Mouse (Mus musculus) stomach, postnatal 0 days (tissue): ENCODE data around the gene Natd1. TPM values are rescaled to one million over a fixed set of nuclear protein-coding genes. Genes with fewer than 3 reads are reported as not detected.
"Not testable (repeated sequence)": the region's sequence is repeated elsewhere in the genome, so short reads cannot be mapped to it uniquely, and the experiment has no call there.

Experiments used
- ATAC-seq: fragments of 200-750 bp; cut with Nextera tagmentation; 2 replicates; pipeline ENCODE4 v1.8.0; 2017; ENCODE audit not compliant: low FRiP score, low TSS enrichment
- DNase-seq: peaks from one replicate; pipeline ENCODE4 v3.0.0-alpha.2; 2016; ENCODE audit warnings: low spot score
- H3K27ac ChIP-seq: fragments of 300-500 bp; sonication (generic); replicated peaks from 2 replicates; pipeline ENCODE4 v1.5.1; 2014; ENCODE audit warnings: mild to moderate bottlenecking, control low read depth
- H3K27me3 ChIP-seq: fragments of 300-500 bp; sonication (generic); 2 replicates; pipeline ENCODE4 v1.6.1; 2014; ENCODE audit warnings: low read length; ENCODE audit not compliant: control insufficient read depth, insufficient read depth
- H3K36me3 ChIP-seq: fragments of 300-500 bp; sonication (generic); 2 replicates; pipeline ENCODE4 v1.6.1; 2014; ENCODE audit warnings: low read length, mixed read lengths; ENCODE audit not compliant: control insufficient read depth, insufficient read depth
- H3K4me1 ChIP-seq: fragments of 300-500 bp; sonication (generic); replicated peaks from 2 replicates; pipeline ENCODE4 v1.6.1; 2014; ENCODE audit warnings: antibody characterized with exemption; ENCODE audit not compliant: control insufficient read depth, insufficient read depth
- H3K4me2 ChIP-seq: fragments of 300-500 bp; sonication (generic); replicated peaks from 2 replicates; pipeline ENCODE4 v1.6.1; 2014; ENCODE audit warnings: low read depth, mild to moderate bottlenecking, control low read depth, moderate library complexity
- H3K4me3 ChIP-seq: fragments of 300-500 bp; sonication (generic); 2 replicates; pipeline ENCODE4 v1.5.1; 2014; ENCODE audit warnings: low read depth, low read length, control low read depth
- H3K9ac ChIP-seq: fragments of 300-500 bp; sonication (generic); 2 replicates; pipeline ENCODE4 v1.6.1; 2014; ENCODE audit warnings: mild to moderate bottlenecking, low read length, control low read depth, mixed read lengths
- H3K9me3 ChIP-seq: fragments of 300-500 bp; sonication (generic); 2 replicates; pipeline ENCODE4 v1.6.1; 2016; ENCODE audit warnings: low read length; ENCODE audit not compliant: control insufficient read depth
- CTCF ChIP-seq: IDR thresholded peaks from 2 replicates; pipeline ENCODE4 v1.5.1; 2016; ENCODE audit warnings: antibody characterized with exemption, low read depth, mild to moderate bottlenecking, moderate library complexity
- EP300 ChIP-seq: optimal IDR thresholded peaks from 2 replicates; pipeline ENCODE3; 2016; ENCODE audit warnings: antibody characterized with exemption
- WGBS: fragments of 180-500 bp; shearing (Covaris S2); extraction: QIAGEN DNeasy Blood & Tissue Kit; methylation state at CpG from one replicate; pipeline ENCODE4 v1.1.7; 2014; 5-methylcytosine and 5-hydroxymethylcytosine counted together
- polyA plus RNA-seq: library from polyadenylated mRNA; unstranded; fragments of >200 nt; fragmentation: Nextera tagmentation; extraction: Ambion mirVana; gene quantifications from 2 replicates; pipeline ENCODE4 v1.2.1, GENCODE M21; 2015

The Natd1 gene
- polyA plus RNA-seq, 1 experiment from 2014 or later, result 6.7 TPM

- no peaks in the 10 kb centered on the region for H3K9me3 ChIP-seq
- no peaks in the 10 kb centered on the region for H3K36me3 ChIP-seq
- H3K4me2 ChIP-seq, result no peak overlapping the region
- H3K4me3 ChIP-seq, result no peak overlapping the region
- no peak for TF ChIP-seq EP300
- no peak for TF ChIP-seq CTCF
- H3K4me1 ChIP-seq, result no peaks in the 10 kb centered on the region
- DNase-seq (no peak), ATAC-seq (no peak)
- WGBS, result 58% methylated on average over 3 of the region's 3 CpGs
- no peak overlapping the region for H3K9ac ChIP-seq
- H3K27ac ChIP-seq, result no peak overlapping the region
- H3K27me3 ChIP-seq, result no peaks in the 10 kb centered on the region
Measured at GRCm38 (mm10) chr11:60890744-60891143, 23.8 kb downstream of the Natd1 start.

DNA sequence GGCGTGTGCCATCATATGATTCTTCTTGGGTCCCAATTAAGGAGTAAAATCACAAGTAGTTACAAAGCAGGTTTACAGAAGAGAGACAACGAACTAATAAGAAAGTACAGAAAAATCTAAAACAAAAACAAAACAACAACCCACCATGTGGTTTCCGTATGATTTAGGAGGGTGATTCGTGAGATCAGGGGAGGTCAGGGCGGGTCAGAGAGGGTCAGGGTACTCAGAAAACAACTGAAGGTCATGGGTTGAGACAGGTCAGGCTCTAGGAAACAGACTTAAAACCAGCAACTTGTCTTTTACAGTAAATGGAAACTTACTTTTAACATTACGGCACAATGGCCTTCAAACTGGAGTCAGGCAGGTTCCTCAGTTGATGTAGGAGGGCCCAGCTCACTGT is 24.3 kb downstream of the Natd1 start:
- no peak for DNase-seq
- no peak overlapping the region for H3K9ac ChIP-seq
- no peak overlapping the region for H3K4me2 ChIP-seq
- no peaks in the 10 kb centered on the region for H3K36me3 ChIP-seq
- H3K9me3 ChIP-seq, result no peaks in the 10 kb centered on the region
- no peaks in the 10 kb centered on the region for H3K27me3 ChIP-seq
- TF ChIP-seq CTCF (no peak), EP300 (no peak)
- ATAC-seq, result no peak
- H3K4me3 ChIP-seq, result no peak overlapping the region
- WGBS, result 62% methylated on average over 6 of the region's 6 CpGs
- no peaks in the 10 kb centered on the region for H3K4me1 ChIP-seq
- H3K27ac ChIP-seq, result no peak overlapping the region

- no peak for TF ChIP-seq CTCF
- TF ChIP-seq EP300, result no peak
- no peaks in the 10 kb centered on the region for H3K4me1 ChIP-seq
- WGBS, result 55% methylated on average over 2 of the region's 2 CpGs
- no peak for DNase-seq
- no peak overlapping the region for H3K4me3 ChIP-seq
- no peaks in the 10 kb centered on the region for H3K9me3 ChIP-seq
- no peak overlapping the region for H3K9ac ChIP-seq
- no peak for ATAC-seq
- H3K4me2 ChIP-seq, result no peak overlapping the region
- H3K27ac ChIP-seq, result no peak overlapping the region
- H3K36me3 ChIP-seq, result no peaks in the 10 kb centered on the region
- H3K27me3 ChIP-seq, result no peaks in the 10 kb centered on the region
Measured at GRCm38 (mm10) chr11:60889861-60890260, 24.7 kb downstream of the Natd1 start.

DNA sequence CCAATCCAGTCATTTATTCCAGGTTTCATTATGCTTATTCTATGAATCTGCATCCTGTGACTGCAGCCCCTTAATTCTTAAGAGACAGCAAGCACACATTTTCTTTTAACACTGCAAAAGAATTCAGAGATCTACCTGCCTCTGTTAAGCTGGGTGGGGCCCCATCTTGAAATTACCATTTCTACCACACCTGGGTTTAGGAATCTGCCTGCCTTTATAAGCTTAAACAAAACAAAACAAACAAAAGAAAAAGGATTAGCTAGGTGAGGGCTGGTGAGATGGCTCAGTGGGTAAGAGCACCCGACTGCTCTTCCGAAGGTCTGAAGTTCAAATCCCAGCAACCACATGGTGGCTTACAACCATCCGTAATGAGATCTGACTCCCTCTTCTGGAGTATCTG is 27.6 kb downstream of the Natd1 start:
- H3K4me2 ChIP-seq, H3K27ac ChIP-seq, H3K27me3 ChIP-seq, ATAC-seq, H3K4me1 ChIP-seq, H3K36me3 ChIP-seq, DNase-seq, H3K9ac ChIP-seq, H3K9me3 ChIP-seq, H3K4me3 ChIP-seq: not testable (repeated sequence)
- 78% methylated on average over 2 of the region's 3 CpGs for WGBS

GRCm38 (mm10) chr11:60882386-60882785 is 32.2 kb downstream of the Natd1 start:
- no peaks in the 10 kb centered on the region for H3K27me3 ChIP-seq
- no peaks in the 10 kb centered on the region for H3K4me1 ChIP-seq
- 80% methylated on average over 3 of the region's 3 CpGs for WGBS
- no peak overlapping the region for H3K4me3 ChIP-seq
- DNase-seq, result no peak
- no peak for ATAC-seq
- no peaks in the 10 kb centered on the region for H3K36me3 ChIP-seq
- H3K4me2 ChIP-seq, result no peak overlapping the region
- H3K9ac ChIP-seq, result no peak overlapping the region
- no peaks in the 10 kb centered on the region for H3K9me3 ChIP-seq
- H3K27ac ChIP-seq, result no peak overlapping the region
- no peak for TF ChIP-seq EP300
- no peak for TF ChIP-seq CTCF

DNA sequence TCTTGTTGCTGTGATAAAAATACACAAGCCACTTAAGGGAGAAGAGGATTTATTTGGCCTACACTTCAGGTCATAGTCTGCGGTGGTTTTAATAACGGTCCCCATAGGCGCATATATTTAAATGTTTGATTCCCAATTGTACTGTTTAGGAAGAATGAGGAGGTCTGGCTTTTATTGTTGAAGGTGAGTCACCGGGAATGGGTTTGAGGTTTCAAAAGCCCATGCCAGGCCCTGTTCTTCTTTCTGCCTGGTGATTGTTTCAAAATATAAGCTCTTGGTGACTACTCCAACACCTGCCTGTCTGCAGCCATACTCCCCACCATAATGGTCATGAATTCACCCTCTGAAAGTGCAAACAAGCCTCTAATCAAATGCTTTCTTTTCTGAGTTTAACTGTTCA is 34.0 kb downstream of the Natd1 start:
- H3K27me3 ChIP-seq, result no peaks in the 10 kb centered on the region
- H3K9ac ChIP-seq, result no peak overlapping the region
- no peak overlapping the region for H3K27ac ChIP-seq
- no peak for TF ChIP-seq CTCF
- TF ChIP-seq EP300, result no peak
- no peak for DNase-seq
- H3K9me3 ChIP-seq, result no peaks in the 10 kb centered on the region
- no peaks in the 10 kb centered on the region for H3K36me3 ChIP-seq
- WGBS, result 86% methylated on average over 4 of the region's 4 CpGs
- H3K4me2 ChIP-seq, result no peak overlapping the region
- no peak overlapping the region for H3K4me3 ChIP-seq
- no peak for ATAC-seq
- no peaks in the 10 kb centered on the region; the same call in 1 of the 2 replicates for H3K4me1 ChIP-seq
